Mouse (Mus musculus): ENCODE results near the gene Stum. TPM values are rescaled to one million over a fixed set of nuclear protein-coding genes. Genes with fewer than 3 reads are reported as not detected.
"Not testable (repeated sequence)": the region's sequence is repeated elsewhere in the genome, so short reads cannot be mapped to it uniquely, and the experiment has no call there.

Stum gene
- 0.12 and 0.70 TPM in 2 replicates for total RNA-seq (2017)

DNA sequence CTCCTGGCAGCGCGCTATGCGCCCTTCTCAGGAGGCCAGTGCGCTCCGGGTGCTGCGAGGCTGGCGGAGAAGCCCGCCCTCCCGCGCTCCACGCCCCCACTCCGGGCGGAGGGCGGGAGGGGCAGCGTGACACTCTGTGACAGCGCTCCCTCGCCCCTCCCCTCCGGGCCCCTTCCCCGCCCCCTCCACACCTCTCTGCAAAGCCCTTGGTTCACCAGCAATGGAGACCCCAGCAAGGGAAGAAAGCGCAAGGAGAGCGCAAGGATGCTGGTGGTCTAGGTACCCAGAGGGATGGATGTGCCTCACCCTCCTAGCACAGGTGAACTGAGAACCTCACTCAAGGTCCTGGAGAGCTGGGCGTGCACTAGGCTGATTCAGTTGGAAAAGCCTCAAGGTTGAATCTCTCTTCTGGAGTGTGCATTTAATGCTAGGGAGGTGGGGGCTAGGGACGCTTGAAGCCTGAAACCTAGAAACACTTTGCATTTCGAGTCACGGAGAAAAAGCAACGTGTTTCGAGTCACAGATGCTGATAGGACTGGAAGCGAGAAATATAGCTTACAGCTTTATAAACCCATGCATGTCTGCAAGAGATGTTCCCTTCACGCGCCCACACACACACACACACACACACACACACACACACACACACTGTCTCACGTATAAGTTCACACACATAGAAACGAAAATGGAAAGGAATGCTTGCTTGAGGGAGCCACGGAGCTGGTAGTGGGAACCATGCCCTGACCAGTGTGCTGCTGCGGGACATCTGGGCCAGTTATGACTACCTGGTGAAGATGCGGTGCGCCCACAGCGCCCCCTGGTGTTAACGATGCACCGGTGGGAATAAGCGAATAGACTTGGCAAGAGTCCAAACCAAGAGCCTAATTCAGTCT is at the start of gene Stum:
Stum (minus strand) TSS at position 106 of the 893 bp plus-strand sequence.
- ATAC-seq (ENCODE audit: extremely low read depth, insufficient number of reproducible peaks, low FRiP score, poor library complexity, severe bottlenecking), result peak; percentile 76

DNA sequence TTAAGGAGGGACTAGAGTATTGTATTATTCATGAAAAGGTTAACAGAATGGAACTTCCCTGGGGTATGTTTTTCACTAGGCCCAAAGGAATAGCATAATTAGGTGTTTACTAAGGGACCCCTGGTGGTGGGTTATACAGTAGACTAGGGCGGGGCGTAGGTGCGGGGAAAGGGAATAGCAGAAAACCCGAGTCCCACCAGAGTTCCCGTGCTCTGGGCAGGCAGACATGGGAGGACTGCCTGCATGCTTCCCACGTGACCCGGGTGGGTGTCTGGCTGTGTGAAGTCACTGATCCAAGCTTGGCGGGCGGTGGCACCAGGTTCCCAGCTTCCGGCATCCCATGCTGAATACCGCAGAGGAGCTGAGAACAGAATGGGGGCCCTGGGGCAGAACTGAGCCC is 49.4 kb upstream of the Stum start:
- no peak for ATAC-seq (ENCODE audit: extremely low read depth, insufficient number of reproducible peaks, low FRiP score, poor library complexity, severe bottlenecking)

DNA sequence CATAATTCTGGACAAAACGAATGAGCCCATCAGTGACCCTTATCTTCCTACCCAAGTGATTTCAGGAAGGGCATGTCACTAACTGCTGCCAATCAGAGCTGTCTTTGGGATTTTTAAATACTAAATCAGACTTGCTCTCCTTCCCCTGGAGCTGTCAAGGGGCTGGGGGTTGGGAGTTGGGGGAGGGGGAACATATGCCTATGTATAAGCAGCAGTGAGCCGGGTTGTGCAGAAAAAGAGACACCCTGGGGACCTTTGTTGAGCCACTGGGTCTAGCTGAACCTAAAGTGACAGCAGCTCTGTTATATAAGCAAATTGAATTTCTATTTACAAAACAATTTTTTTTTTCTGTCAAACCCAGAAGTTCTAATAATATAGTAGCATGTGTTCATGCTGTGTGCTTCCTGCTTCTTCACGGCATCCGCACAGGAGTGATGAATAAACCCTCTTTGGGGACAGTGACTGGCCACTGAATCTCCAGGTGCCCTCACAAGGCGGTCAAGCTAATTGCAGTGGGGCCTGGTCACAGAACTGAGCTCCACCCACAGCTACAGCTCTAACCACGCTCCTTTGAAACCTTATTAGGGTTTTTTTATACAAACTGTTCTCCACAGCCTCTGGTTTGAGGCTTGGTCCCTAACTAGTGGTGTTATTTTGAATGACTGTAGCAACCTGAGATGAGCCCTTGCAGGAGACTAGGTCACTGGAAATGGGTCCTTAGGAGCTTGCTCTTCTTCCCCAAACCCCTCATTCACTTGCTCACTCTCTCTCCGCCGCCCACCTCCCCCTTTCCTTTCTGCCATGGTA is 47.4 kb upstream of the Stum start:
- ATAC-seq (ENCODE audit: extremely low read depth, insufficient number of reproducible peaks, low FRiP score, poor library complexity, severe bottlenecking), result peak; percentile 57

DNA sequence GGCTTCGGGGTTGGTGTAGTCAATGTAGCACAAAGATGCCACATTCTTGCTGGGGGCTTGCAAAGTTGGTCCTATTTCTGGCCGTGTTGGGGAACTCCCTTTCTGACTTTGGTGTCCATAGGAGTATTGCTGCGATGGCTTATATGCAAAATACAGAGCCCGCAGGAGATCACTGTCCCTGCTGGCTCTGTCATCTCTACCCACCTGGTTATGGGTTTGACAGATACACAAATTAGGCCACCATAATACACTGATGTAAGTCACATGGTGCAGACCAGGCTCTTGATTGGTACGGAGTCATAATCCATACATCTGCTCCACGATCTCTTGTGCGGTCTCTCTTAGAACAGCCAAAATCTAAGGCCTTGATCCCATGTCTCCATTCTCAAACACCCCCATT is 46.5 kb upstream of the Stum start:
- peak; percentile 69 for ATAC-seq (ENCODE audit: extremely low read depth, insufficient number of reproducible peaks, low FRiP score, poor library complexity, severe bottlenecking)

DNA sequence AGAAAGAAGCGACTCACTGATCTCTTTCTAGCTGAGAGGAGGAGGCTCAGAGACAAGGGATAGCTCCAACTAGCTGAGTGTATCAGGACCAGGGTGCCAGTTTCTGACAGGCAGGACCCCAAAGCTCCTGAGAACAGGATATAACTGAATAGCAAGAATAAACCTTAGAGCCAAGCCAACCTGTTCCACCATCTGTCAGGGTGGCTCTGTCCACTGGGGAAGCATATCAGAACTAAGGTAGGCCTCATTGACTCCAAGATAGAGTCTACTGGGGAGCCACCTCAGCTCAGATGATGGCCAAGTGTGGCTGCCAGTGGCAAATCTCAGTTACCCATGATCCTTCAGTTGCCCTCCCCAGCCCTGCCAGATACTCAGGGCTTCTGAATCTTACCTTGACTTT is 42.0 kb upstream of the Stum start:
- no peak for ATAC-seq (ENCODE audit: extremely low read depth, insufficient number of reproducible peaks, low FRiP score, poor library complexity, severe bottlenecking)

DNA sequence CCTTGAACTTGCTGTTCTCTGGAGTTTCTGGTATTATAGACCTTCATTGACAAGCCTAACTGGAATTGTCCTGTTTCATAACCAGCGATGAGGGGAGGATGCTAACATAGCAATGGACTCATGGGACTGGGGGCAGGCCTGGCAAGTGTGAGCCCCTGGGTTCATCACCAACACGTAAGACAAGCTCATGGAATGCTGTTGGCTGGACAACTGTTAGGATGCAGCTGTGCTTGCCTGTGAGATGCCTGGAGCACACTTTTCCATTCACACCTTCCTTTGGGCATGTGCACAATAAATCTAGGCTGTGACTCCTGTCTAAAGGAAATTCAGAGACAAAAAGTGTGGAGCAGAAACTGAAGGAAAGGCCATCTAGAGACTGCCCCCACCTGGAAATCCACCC is 40.0 kb upstream of the Stum start:
- ATAC-seq (ENCODE audit: extremely low read depth, insufficient number of reproducible peaks, low FRiP score, poor library complexity, severe bottlenecking), result no peak

DNA sequence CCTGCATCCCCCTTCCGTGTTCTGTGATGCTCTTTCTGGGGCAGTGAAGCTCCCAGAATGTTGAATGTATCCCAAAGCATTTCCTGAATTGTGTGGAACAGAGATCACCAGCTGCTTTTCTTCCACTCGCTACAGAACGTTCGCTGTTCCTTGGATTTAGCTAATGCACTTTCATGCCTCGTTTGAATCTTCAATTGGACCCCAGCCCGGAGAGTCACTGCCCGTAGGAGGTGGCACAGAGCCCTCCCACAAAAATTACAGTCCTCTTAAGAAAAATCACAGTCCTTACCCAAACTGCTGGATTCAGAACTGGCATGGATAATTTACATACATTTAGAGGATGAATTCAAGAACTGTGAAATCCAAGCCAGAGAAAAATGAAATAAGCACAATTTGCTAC is 36.9 kb upstream of the Stum start:
- no peak for ATAC-seq (ENCODE audit: extremely low read depth, insufficient number of reproducible peaks, low FRiP score, poor library complexity, severe bottlenecking)

DNA sequence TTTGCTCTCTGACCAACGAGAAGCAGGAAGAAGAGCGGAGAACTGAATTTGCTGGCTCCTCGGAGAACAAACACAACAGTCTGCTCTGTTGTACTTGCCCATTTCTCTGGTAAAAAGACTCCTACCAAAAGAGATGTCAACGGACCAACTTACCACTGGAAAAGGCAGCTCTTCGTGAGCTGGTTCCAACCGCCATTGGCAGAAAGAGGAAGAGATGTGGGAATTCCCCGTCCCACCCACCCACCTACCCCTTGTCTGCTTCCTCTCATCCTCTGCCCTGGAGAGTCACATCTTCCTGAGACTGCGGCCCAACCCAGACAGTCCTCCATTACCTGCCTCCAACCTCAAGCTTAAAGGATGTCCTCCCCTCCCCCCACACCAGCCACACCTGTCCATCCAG is 36.2 kb upstream of the Stum start:
- no peak for ATAC-seq (ENCODE audit: extremely low read depth, insufficient number of reproducible peaks, low FRiP score, poor library complexity, severe bottlenecking)

DNA sequence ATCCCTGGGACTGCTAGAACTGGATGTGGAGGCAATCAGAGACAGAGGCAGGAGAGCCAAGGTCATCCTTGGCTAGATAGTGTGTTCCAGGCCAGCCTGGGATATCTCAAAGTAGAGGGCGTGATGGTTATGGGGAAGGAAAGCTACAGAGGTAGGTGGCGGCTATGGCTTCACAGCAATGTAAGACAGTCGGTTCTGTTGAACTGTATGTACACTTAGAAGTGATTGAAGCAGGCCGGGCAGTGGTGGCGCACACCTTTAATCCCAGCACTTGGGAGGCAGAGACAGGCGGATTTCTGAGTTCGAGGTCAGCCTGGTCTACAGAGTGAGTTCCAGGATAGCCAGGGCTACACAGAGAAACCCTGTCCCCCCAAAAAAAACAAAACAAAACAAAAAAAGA is 35.6 kb upstream of the Stum start:
- ATAC-seq (ENCODE audit: extremely low read depth, insufficient number of reproducible peaks, low FRiP score, poor library complexity, severe bottlenecking), result not testable (repeated sequence)

DNA sequence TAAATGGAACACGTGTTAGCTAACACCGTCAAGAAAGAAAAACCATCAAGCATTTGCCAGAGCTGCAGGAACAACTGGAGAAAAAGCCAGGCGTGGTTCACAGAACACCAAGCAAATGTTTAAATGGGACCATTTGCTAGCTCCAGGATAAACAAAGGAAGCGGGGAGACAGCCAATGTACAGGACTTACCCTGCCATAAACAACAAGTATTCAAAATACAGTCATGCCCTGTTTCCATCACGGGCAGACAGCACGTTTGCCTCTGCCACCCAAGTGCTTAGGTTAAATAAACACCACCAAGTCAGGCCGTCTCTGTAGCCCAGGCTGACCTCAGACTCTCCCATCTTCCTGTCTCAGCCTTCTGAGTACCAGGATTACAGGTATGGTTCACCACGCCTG is 35.1 kb upstream of the Stum start:
- ATAC-seq (ENCODE audit: extremely low read depth, insufficient number of reproducible peaks, low FRiP score, poor library complexity, severe bottlenecking), result no peak

DNA sequence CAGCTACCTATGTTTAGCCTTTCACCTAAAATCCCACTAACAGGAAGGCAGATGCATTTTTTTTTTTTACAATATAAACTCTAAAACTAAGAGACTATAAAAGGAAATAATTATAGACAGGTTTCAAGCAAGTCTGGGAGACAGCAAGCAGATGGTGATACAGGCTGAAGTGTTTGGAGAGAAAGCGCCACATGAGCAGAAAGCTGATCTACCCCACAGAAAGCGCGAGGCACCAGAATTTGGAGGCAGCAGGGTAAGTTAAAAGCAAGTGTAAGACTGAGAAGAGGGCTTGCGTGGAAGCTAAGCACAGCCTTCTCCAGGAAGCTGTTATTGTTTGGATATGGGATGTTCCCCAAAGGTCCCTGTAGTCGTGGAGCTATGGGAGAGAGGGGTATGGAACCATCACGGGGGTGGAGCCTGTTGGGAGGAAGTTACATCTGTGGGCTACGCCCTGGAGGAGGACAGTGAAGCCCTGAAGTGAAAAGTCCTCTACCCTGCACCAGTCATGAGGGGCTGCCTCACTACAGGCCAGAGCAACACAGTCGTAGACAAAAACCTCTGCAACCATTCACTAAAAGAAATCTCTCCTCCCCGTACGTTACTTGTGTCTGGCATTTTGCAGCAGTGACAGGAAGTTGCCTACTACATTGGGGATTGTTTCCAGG is 34.2 kb upstream of the Stum start:
- ATAC-seq (ENCODE audit: extremely low read depth, insufficient number of reproducible peaks, low FRiP score, poor library complexity, severe bottlenecking), result no peak

DNA sequence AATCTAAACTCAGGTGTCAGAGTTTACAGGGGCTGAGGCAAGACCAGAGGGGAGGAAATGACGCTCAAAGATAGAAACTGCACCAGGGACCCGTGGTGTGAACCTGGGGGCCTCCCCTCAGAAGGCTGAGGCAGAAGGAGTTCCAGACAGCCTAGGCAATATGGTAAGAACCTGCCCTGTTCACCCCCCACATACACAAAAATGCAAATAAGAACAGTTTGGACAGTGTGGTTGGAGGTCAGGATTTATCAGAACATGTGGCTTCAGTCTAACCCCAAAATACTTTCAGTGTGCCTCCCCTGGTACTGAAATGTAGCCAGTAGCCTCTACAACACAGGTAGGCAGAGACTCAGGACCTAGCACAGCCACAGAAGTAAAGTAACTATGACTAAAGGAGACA is 30.8 kb upstream of the Stum start:
- ATAC-seq (ENCODE audit: extremely low read depth, insufficient number of reproducible peaks, low FRiP score, poor library complexity, severe bottlenecking), result peak; percentile 22; the same call in 1 of the 2 replicates

DNA sequence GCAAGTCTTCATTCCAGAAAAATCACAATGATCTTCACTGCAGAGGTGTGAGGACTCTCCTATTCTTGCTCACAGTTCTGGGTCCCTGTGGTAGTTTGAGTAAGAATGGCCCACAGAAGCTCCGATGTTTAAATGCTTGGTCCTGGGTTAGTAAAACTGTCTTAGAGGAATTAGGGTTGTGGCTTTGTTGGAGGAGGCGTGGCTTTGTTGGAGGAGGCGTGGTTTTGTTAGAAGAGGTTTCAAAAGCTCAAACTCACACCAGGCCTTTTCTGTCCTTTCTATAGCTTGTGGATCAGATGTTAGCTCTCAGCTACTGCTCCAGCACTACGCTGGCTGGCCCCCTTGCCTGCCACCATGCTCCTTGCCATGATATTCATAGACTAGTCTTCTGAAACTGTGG is 27.6 kb upstream of the Stum start:
- ATAC-seq (ENCODE audit: extremely low read depth, insufficient number of reproducible peaks, low FRiP score, poor library complexity, severe bottlenecking), result 0 out of 2 replicates have a peak, but pooled peaks have one; percentile 35

DNA sequence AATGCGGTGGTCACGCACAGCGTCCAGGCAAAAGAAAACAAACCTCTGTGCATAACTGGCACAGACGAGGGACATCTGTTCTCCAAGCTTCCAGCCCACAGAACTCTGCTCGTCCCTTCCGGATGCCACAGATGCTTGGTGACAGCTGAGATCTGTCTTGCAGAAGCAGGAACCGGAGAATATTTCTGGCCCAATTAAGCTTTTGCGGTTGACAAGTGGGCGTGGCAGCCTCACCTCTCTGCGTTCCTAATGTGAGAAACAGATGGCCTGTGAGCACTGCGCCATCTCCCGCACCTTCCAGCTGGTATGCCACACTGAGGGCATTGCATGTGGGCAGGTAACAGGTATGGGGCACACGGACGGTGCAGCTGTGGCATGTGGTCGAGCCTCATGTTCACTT is 27.1 kb upstream of the Stum start:
- ATAC-seq (ENCODE audit: extremely low read depth, insufficient number of reproducible peaks, low FRiP score, poor library complexity, severe bottlenecking), result 0 out of 2 replicates have a peak, but pooled peaks have one; percentile 24

DNA sequence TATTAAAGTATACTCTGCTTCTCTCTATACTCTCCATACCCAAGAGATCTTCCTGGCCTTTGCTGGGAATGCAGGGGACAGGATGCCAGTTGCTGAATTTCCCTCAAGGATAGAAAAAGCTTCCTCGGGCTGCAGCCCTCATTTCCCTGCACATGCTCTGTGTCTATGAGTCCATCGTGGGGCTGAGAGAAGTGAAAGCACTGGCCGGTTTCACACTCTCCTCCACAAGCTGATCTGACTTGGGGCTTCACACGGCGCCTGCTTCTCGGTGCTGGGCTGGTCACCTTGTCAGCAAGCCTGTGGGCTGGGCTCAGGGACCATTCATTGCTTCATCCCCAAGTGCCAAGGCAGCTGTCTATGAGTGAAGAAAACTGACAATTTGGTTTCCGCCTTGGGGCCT is 25.4 kb upstream of the Stum start:
- ATAC-seq (ENCODE audit: extremely low read depth, insufficient number of reproducible peaks, low FRiP score, poor library complexity, severe bottlenecking), result no peak

DNA sequence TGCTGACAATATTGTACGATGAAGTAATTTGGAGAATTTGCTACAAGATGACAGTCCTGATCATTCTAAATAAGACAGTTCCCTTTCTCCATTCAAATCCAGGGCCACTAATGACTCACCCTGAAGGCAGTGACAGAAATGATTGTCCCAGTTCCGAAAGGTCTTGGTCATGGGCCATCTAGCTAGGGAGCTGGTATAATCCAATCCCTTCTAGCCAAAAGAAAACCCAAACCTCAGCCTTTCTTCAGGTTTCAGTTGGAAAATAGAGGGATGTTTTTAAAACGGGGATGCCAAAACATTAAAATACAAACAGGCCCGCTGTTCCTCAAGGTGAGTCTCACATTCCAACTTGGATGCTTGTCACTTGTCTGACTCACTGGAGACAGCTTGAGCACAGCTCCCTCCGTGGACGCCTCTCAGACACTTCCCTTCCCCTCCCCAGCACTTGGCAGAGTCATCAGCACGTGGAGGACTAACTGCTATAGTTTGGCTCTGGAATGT is 24.0 kb upstream of the Stum start:
- ATAC-seq (ENCODE audit: extremely low read depth, insufficient number of reproducible peaks, low FRiP score, poor library complexity, severe bottlenecking), result no peak

DNA sequence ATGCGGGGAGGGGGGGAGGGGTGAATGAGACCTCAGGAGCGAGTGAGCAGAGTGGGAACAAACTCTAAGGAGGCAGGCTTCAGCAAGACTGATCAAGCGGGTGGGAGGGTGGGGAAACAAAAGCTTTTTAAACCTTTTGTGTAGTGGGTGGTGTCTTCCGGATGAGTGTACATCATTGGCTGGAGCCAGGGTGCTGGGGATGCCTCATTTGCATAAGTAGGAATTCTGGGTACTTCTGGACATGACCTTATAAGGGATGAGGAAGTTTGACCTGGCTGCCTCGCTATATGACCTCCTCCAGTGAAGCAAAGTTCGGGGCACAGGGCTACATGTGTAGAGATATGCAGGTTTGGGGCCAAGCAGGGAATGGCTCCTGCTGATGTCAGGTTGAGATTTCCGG is 23.0 kb upstream of the Stum start:
- ATAC-seq (ENCODE audit: extremely low read depth, insufficient number of reproducible peaks, low FRiP score, poor library complexity, severe bottlenecking), result no peak

DNA sequence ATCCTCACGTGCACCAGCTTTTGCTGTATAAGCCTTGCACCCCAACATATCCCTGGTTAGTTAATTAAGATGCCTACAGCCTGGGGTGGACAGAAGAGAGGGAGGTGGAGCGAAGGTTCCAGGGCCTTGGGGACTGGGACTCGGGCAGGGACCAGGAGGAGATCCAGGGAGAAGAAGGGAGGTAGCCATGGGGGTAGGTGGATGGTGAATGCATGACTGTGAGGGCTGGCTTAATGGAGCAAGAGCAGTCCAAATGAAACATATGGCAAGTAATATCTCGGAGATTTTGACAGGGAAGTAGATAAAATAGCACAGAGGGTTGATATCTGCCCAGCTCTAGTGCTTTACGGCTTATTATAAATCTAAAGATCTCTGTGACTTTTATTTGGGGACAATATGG is 21.6 kb upstream of the Stum start:
- ATAC-seq (ENCODE audit: extremely low read depth, insufficient number of reproducible peaks, low FRiP score, poor library complexity, severe bottlenecking), result no peak

DNA sequence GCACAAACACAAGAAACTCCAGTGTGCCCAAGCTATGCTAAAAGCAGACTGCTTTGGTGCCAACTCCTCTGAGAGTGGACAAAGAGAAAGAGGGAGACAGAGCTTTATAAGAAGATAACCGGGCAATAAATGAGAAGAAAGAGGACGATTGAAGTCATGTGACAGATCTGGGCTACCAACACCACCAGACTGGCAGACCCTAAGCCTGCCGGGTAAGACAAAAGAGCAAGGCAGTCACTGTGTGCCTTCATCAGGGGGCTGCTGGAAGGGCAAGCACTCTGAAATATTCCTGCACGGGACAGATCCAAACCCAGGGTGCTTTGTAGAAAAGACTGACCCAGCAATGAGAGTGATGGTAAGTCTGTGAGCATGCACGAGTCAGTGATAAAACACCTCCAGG is 20.2 kb upstream of the Stum start:
- no peak for ATAC-seq (ENCODE audit: extremely low read depth, insufficient number of reproducible peaks, low FRiP score, poor library complexity, severe bottlenecking)

Measured in neutrophil, adult 5-6 weeks (primary cell).